Mouse (Mus musculus) limb, embryonic 14.5 days (tissue): ENCODE measurements around the gene Prkcb. TPM values are rescaled to one million over a fixed set of nuclear protein-coding genes. Genes with fewer than 3 reads are reported as not detected.

Experiments
- ATAC-seq: fragments of 200-750 bp; cut with Nextera tagmentation; 2 replicates; pipeline ENCODE4 v1.8.0; 2017; ENCODE audit warnings: low read depth, moderate number of reproducible peaks, moderate TSS enrichment; ENCODE audit not compliant: low FRiP score
- DNase-seq: peaks from one replicate; pipeline ENCODE4 v3.0.0-alpha.2; 2015; ENCODE audit warnings: low spot score
- H3K27ac ChIP-seq: fragments of 300-500 bp; sonication (generic); replicated peaks from 2 replicates; pipeline ENCODE4 v1.5.1; 2014; ENCODE audit warnings: low read depth, mild to moderate bottlenecking, low read length, moderate library complexity, mixed read lengths
- H3K27me3 ChIP-seq: fragments of 300-500 bp; sonication (generic); 2 replicates; pipeline ENCODE4 v1.6.1; 2014; ENCODE audit warnings: low read length, mixed read lengths; ENCODE audit not compliant: control insufficient read depth, insufficient read depth
- H3K36me3 ChIP-seq: fragments of 300-500 bp; sonication (generic); 2 replicates; pipeline ENCODE4 v1.6.1; 2014; ENCODE audit warnings: mild to moderate bottlenecking, low read length, moderate library complexity, mixed read lengths; ENCODE audit not compliant: control insufficient read depth, insufficient read depth
- H3K4me1 ChIP-seq: fragments of 300-500 bp; sonication (generic); 2 replicates; pipeline ENCODE4 v1.6.1; 2014; ENCODE audit warnings: antibody characterized with exemption, low read length, mixed read lengths; ENCODE audit not compliant: control insufficient read depth, insufficient read depth
- H3K4me2 ChIP-seq: fragments of 300-500 bp; sonication (generic); replicated peaks from 2 replicates; pipeline ENCODE4 v1.6.1; 2014; ENCODE audit warnings: low read depth, mild to moderate bottlenecking, low read length, moderate library complexity; ENCODE audit not compliant: severe bottlenecking
- H3K4me3 ChIP-seq: fragments of 300-500 bp; sonication (generic); replicated peaks from 2 replicates; pipeline ENCODE4 v1.5.1; 2014; ENCODE audit warnings: low read length
- H3K9ac ChIP-seq: fragments of 300-500 bp; sonication (generic); 2 replicates; pipeline ENCODE4 v1.6.1; 2014; ENCODE audit warnings: mild to moderate bottlenecking, low read depth, low read length, moderate library complexity; ENCODE audit not compliant: severe bottlenecking
- H3K9me3 ChIP-seq: fragments of 300-500 bp; sonication (generic); 2 replicates; pipeline ENCODE4 v1.6.1; 2016; ENCODE audit warnings: low read length; ENCODE audit not compliant: control insufficient read depth
- POLR2A ChIP-seq: fragments of 200-500 bp; IDR thresholded peaks from 2 replicates; pipeline ENCODE4 v1.8.0; 2012; ENCODE audit warnings: inconsistent platforms, mild to moderate bottlenecking, moderate library complexity, borderline replicate concordance; ENCODE audit not compliant: insufficient read depth, insufficient read length; ENCODE audit errors: extremely low read depth
- WGBS: fragments of 180-500 bp; shearing (Covaris S2); extraction: QIAGEN DNeasy Blood & Tissue Kit; methylation state at CpG from one replicate; pipeline ENCODE4 v1.1.7; 2014; 5-methylcytosine and 5-hydroxymethylcytosine counted together
- polyA plus RNA-seq, 2 experiments: library from polyadenylated mRNA; depleted of rRNA in 1 of 2; stranded (reverse) in 1 of 2; unstranded in 1 of 2; fragments of >200 nt; fragmentation: Nextera tagmentation in 1 of 2; extraction: Ambion mirVana in 1 of 2; gene quantifications; 2 replicates each; pipeline versions ENCODE4 v1.2.1 to v1.2.3; 2012 to 2014

The Prkcb gene
- polyA plus RNA-seq, 2 experiments = 6.2 to 10.3 TPM

DNA sequence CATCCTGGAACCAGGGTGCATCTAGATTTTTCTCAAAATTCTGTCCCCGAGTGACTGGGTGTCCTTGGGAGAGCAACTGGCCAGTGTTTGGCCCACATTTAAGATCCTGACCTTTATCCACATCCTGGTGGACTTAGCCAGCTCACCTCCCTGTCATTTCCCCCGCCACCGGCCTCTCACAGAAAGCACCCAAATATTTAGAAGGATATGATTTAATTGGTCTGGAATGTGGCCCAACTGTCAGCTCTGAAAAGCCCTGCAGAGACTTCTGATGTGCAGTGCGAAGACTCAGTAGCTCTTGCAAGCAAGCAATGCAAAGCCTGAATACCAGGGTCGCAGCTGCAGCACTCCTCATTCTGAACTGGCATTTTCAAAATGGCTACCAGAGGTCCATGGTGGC, 274.0 kb downstream of the Prkcb start:
- no peak for TF ChIP-seq POLR2A
- H3K27me3 ChIP-seq = no peaks in the 10 kb centered on the region
- WGBS = 64% methylated on average over 5 of the region's 5 CpGs
- no peaks in the 10 kb centered on the region for H3K9me3 ChIP-seq
- H3K36me3 ChIP-seq = no peaks in the 10 kb centered on the region
- no peak for DNase-seq
- no peak overlapping the region for H3K9ac ChIP-seq
- no peak overlapping the region for H3K4me2 ChIP-seq
- ATAC-seq = no peak
- H3K27ac ChIP-seq = no peak overlapping the region
- H3K4me1 ChIP-seq = no peaks in the 10 kb centered on the region
- H3K4me3 ChIP-seq = no peak overlapping the region

- no peak overlapping the region for H3K4me3 ChIP-seq
- H3K9ac ChIP-seq = no peak overlapping the region
- no peak overlapping the region for H3K27ac ChIP-seq
- TF ChIP-seq POLR2A = no peak
- 89% methylated on average over 1 of the region's 1 CpGs for WGBS
- ATAC-seq = no peak
- no peaks in the 10 kb centered on the region for H3K36me3 ChIP-seq
- no peaks in the 10 kb centered on the region for H3K27me3 ChIP-seq
- H3K4me2 ChIP-seq = no peak overlapping the region
- no peak for DNase-seq
- H3K9me3 ChIP-seq = no peaks in the 10 kb centered on the region
- H3K4me1 ChIP-seq = no peaks in the 10 kb centered on the region
These were observed 276.8 kb downstream of the Prkcb start for GRCm38 (mm10) chr7:122565371-122565770.

- H3K9ac ChIP-seq = no peak overlapping the region
- H3K4me2 ChIP-seq = no peak overlapping the region
- 62% methylated on average over 7 of the region's 7 CpGs for WGBS
- no peak for ATAC-seq
- no peaks in the 10 kb centered on the region for H3K36me3 ChIP-seq
- DNase-seq = no peak
- no peak overlapping the region for H3K27ac ChIP-seq
- H3K9me3 ChIP-seq = no peaks in the 10 kb centered on the region
- TF ChIP-seq POLR2A = no peak
- no peaks in the 10 kb centered on the region for H3K4me1 ChIP-seq
- no peak overlapping the region for H3K4me3 ChIP-seq
- no peaks in the 10 kb centered on the region for H3K27me3 ChIP-seq
These were observed 277.5 kb downstream of the Prkcb start for GRCm38 (mm10) chr7:122566011-122566410.

- Histone ChIP-seq H3K27me3 (no peaks in the 10 kb centered on the region), H3K9ac (no peak overlapping the region), H3K4me2 (no peak overlapping the region), H3K36me3 (no peaks in the 10 kb centered on the region), H3K27ac (no peak overlapping the region), H3K4me1 (no peaks in the 10 kb centered on the region), H3K9me3 (no peaks in the 10 kb centered on the region), H3K4me3 (no peak overlapping the region)
- no peak for TF ChIP-seq POLR2A
- ATAC-seq (no peak), DNase-seq (no peak)
- 86% methylated on average over 7 of the region's 7 CpGs for WGBS
These were observed 280.2 kb downstream of the Prkcb start for GRCm38 (mm10) chr7:122568787-122569186.

DNA sequence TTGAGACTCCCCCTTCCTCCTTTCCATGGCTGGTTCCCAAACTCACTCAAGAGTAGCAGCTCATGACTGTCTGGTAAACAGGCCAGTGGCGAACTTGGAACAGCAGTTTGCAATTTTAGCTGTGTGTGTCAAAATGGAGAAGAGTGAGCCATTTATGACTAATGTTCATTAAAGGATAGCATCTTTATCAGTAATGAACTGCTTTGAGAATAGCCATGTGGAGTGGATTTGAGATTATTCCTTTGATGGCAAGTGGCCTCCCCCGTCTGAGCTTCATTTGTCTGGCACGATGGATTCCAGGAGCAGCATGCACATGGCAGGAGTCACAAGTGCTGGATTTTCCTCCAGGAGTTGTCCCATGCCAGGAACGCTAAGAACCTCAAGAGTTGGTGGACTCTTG, 281.9 kb downstream of the Prkcb start:
- Histone ChIP-seq H3K9me3 (no peaks in the 10 kb centered on the region), H3K36me3 (no peaks in the 10 kb centered on the region), H3K27ac (no peak overlapping the region), H3K4me2 (no peak overlapping the region), H3K9ac (no peak overlapping the region), H3K4me1 (no peaks in the 10 kb centered on the region), H3K27me3 (no peaks in the 10 kb centered on the region), H3K4me3 (no peak overlapping the region)
- WGBS = 42% methylated on average over 4 of the region's 4 CpGs
- no peak for ATAC-seq
- no peak for DNase-seq
- no peak for TF ChIP-seq POLR2A

- no peaks in the 10 kb centered on the region for H3K36me3 ChIP-seq
- no peak overlapping the region for H3K27ac ChIP-seq
- ATAC-seq (no peak), DNase-seq (no peak)
- H3K9ac ChIP-seq = no peak overlapping the region
- no peak overlapping the region for H3K4me2 ChIP-seq
- no peaks in the 10 kb centered on the region for H3K4me1 ChIP-seq
- H3K27me3 ChIP-seq = no peaks in the 10 kb centered on the region
- 81% methylated on average over 3 of the region's 3 CpGs for WGBS
- H3K9me3 ChIP-seq = no peaks in the 10 kb centered on the region
- no peak overlapping the region for H3K4me3 ChIP-seq
- TF ChIP-seq POLR2A = no peak
These were observed 284.6 kb downstream of the Prkcb start for GRCm38 (mm10) chr7:122573101-122573635.
